Mouse (Mus musculus) myocyte (in vitro differentiated cells): ENCODE measurements around the gene Ces2a. TPM values are rescaled to one million over a fixed set of nuclear protein-coding genes. Genes with fewer than 3 reads are reported as not detected.

Source experiments
- H3K27me3 ChIP-seq: one replicate; pipeline ENCODE4 v1.6.1; 2011; ENCODE audit not compliant: control insufficient read depth, insufficient read depth, insufficient read length
- H3K36me3 ChIP-seq: one replicate; pipeline ENCODE4 v1.6.1; 2011; ENCODE audit not compliant: control insufficient read depth, insufficient read depth
- H3K4me2 ChIP-seq: one replicate; pipeline ENCODE4 v1.6.1; 2011; ENCODE audit warnings: low read depth, control low read depth
- H3K4me3 ChIP-seq: one replicate; pipeline ENCODE4 v1.5.1; 2011; ENCODE audit warnings: mild to moderate bottlenecking, control low read depth, moderate library complexity
- H3K79me2 ChIP-seq: one replicate; pipeline ENCODE4 v1.6.1; 2011; ENCODE audit not compliant: control insufficient read depth, insufficient read depth
- H3ac ChIP-seq: one replicate; pipeline ENCODE4 v1.6.1; 2011; ENCODE audit not compliant: control insufficient read depth, insufficient read length
- CEBPB ChIP-seq: IDR thresholded peaks from 2 replicates; pipeline ENCODE4 v1.6.1; 2011; ENCODE audit warnings: mild to moderate bottlenecking, moderate library complexity; ENCODE audit not compliant: poor library complexity, insufficient read depth, severe bottlenecking
- E2F4 ChIP-seq: IDR thresholded peaks from one replicate; pipeline ENCODE4 v1.6.1; 2011; ENCODE audit warnings: mild to moderate bottlenecking, control low read depth, moderate library complexity; ENCODE audit not compliant: insufficient read depth
- MAX ChIP-seq: IDR thresholded peaks from one replicate; pipeline ENCODE4 v1.6.1; 2011; ENCODE audit warnings: low read depth, mild to moderate bottlenecking, control low read depth
- MYOD1 ChIP-seq, 3 experiments: IDR thresholded peaks; one replicate each; pipeline ENCODE4 v1.6.1; 2011; ENCODE audit warnings: control low read depth in 2 of 3, low read depth in 2 of 3, mild to moderate bottlenecking in 2 of 3, moderate library complexity in 1 of 3; ENCODE audit not compliant: insufficient read length in 2 of 3, control insufficient read depth in 1 of 3
- MYOG ChIP-seq, 3 experiments: IDR thresholded peaks; one replicate each; pipeline ENCODE4 v1.6.1; 2011; ENCODE audit warnings: control low read depth in 2 of 3, low read depth in 2 of 3, mild to moderate bottlenecking in 2 of 3; ENCODE audit not compliant: insufficient read length in 2 of 3, control insufficient read depth in 1 of 3, insufficient read depth in 1 of 3
- POLR2A ChIP-seq: IDR thresholded peaks from one replicate; pipeline ENCODE4 v1.6.1; 2011; ENCODE audit warnings: low read depth, mild to moderate bottlenecking, control low read depth, moderate library complexity; ENCODE audit not compliant: insufficient read length
- POLR2AphosphoS2 ChIP-seq: IDR thresholded peaks from one replicate; pipeline ENCODE4 v1.6.1; 2011; ENCODE audit warnings: low read depth, control low read depth; ENCODE audit not compliant: insufficient read length
- REST ChIP-seq: IDR thresholded peaks from one replicate; pipeline ENCODE4 v1.6.1; 2011; ENCODE audit warnings: mild to moderate bottlenecking, control low read depth, moderate library complexity; ENCODE audit not compliant: insufficient read depth, insufficient read length
- SRF ChIP-seq: IDR thresholded peaks from one replicate; pipeline ENCODE4 v1.6.1; 2011; ENCODE audit warnings: low read depth; ENCODE audit not compliant: control insufficient read depth, insufficient read length
- TCF12 ChIP-seq: IDR thresholded peaks from one replicate; pipeline ENCODE4 v1.6.1; 2011; ENCODE audit warnings: mild to moderate bottlenecking, control low read depth; ENCODE audit not compliant: poor library complexity, insufficient read depth, severe bottlenecking
- TCF3 ChIP-seq: IDR thresholded peaks from one replicate; pipeline ENCODE4 v1.6.1; 2011; ENCODE audit warnings: low read depth, control low read depth; ENCODE audit not compliant: insufficient read length
- USF1 ChIP-seq: IDR thresholded peaks from one replicate; pipeline ENCODE4 v1.6.1; 2011; ENCODE audit warnings: low read depth, mild to moderate bottlenecking, control low read depth, moderate library complexity
- polyA plus RNA-seq: library from polyadenylated mRNA; unstranded; fragments of >200 nt; fragmentation: generic; extraction: Trizol; gene quantifications from one replicate; pipeline ENCODE4 v1.2.1, GENCODE M21; 2012; ENCODE audit warnings: missing spikeins

Ces2a gene
- polyA plus RNA-seq, 1 experiment, result not detected

DNA sequence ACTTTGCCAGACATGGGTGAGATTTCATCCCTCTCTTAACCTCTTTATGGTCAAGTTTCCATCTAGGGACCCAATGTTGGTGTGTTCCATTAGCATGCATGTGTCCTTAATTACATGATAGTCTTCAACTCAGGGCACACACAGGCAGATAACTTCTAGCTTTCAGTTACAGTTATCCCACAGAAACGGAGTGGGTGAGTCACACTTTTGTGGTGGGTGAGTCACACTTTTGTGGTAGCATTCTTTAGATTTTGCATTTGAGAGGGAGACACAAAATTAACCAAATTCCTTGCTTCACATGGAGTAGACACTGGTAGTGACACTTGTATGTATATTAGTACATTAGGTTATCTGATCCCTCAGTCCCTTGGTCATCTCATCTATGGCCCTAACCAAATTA is 53.2 kb downstream of the Ces2a start:
- H3K79me2 ChIP-seq, result no peaks in the 10 kb centered on the region
- H3ac ChIP-seq, result no peak overlapping the region
- H3K4me3 ChIP-seq, result no peak overlapping the region
- H3K36me3 ChIP-seq, result no peaks in the 10 kb centered on the region
- TF ChIP-seq USF1 (no peak), CEBPB (0 out of 2 replicates have a peak, but pooled peaks have one; percentile 7)
- H3K27me3 ChIP-seq, result no peaks in the 10 kb centered on the region
- peak overlapping the region; percentile 30 for H3K4me2 ChIP-seq

DNA sequence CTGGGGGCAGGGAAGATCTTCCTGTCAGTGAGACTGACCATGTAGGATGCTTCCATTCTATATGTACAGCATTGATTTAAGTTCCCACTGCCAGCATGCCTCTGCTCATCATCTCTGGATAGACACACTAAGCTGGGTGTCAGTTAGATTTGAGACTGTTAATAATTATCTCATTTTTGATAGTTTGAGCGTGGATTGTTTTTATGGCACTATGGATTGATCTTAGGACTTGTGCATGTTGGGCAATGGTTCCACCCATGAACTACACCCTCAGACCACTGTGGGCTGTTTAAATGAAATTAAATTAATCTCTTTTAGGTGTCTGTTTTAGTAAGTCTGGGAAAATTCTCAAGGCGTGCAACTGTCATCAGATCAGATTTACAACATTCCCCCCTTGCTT is 55.1 kb downstream of the Ces2a start:
- no peak overlapping the region for H3K4me3 ChIP-seq
- H3ac ChIP-seq, result no peak overlapping the region
- H3K36me3 ChIP-seq, result no peaks in the 10 kb centered on the region
- no peak overlapping the region for H3K4me2 ChIP-seq
- no peaks in the 10 kb centered on the region for H3K27me3 ChIP-seq
- no peak for TF ChIP-seq USF1
- no peak for TF ChIP-seq E2F4
- TF ChIP-seq MYOD1 (IDR thresholded peaks at IDR 0.05; ENCODE audit: control insufficient read depth in 1 of 3, insufficient read length in 2 of 3, low read depth in 2 of 3), result no peak
- TF ChIP-seq REST, result no peak
- no peak for TF ChIP-seq CEBPB
- TF ChIP-seq SRF, result no peak
- no peak for TF ChIP-seq POLR2AphosphoS2
- no peak for TF ChIP-seq MYOG (IDR thresholded peaks at IDR 0.05; ENCODE audit: control insufficient read depth in 1 of 3, insufficient read depth in 1 of 3, insufficient read length in 2 of 3, low read depth in 2 of 3)
- no peak for TF ChIP-seq TCF3
- TF ChIP-seq TCF12, result no peak
- no peak for TF ChIP-seq POLR2A
- TF ChIP-seq MAX, result no peak
- no peaks in the 10 kb centered on the region for H3K79me2 ChIP-seq

GRCm38 (mm10) chr8:104789886-104790680 is 56.3 kb downstream of the Ces2a start:
- Histone ChIP-seq H3K27me3 (no peaks in the 10 kb centered on the region), H3K79me2 (no peaks in the 10 kb centered on the region), H3ac (no peak overlapping the region), H3K4me3 (no peak overlapping the region), H3K4me2 (no peak overlapping the region), H3K36me3 (no peaks in the 10 kb centered on the region)
- TF ChIP-seq POLR2AphosphoS2 (no peak), E2F4 (no peak), MAX (no peak), CEBPB (no peak)

Other genes starting within 250 kb of the Ces2a start
- gene Terb1, start 224.1 kb upstream of the Ces2a start, polyA plus RNA-seq, result not detected
- gene Nae1, start 199.4 kb upstream of the Ces2a start, polyA plus RNA-seq, result 15.4 TPM
- 0.64 TPM for gene Car7, start 199.3 kb upstream of the Ces2a start, polyA plus RNA-seq
- gene Pdp2, start 142.6 kb upstream of the Ces2a start, polyA plus RNA-seq, result 2.3 TPM
- 0.29 TPM for gene Cdh16, start 109.6 kb upstream of the Ces2a start, polyA plus RNA-seq
- gene Rrad, start 102.7 kb upstream of the Ces2a start, polyA plus RNA-seq, result 17.9 TPM
- gene Ciao2b, start 92.0 kb upstream of the Ces2a start, polyA plus RNA-seq, result 217 TPM
- not detected for gene Ces2b, start 97.6 kb downstream of the Ces2a start, polyA plus RNA-seq
- 0.34 TPM for gene Ces2c, start 113.1 kb downstream of the Ces2a start, polyA plus RNA-seq
- 0.02 TPM for gene Ces2e, start 192.3 kb downstream of the Ces2a start, polyA plus RNA-seq
- 0.02 TPM for gene Ces2f, start 213.4 kb downstream of the Ces2a start, polyA plus RNA-seq
- 0.30 TPM for gene Ces2g, start 227.7 kb downstream of the Ces2a start, polyA plus RNA-seq